Mouse (Mus musculus) left cerebral cortex, adult 9 months (tissue): ENCODE data around the gene Fndc7.
"Not testable (repeated sequence)": the region's sequence is repeated elsewhere in the genome, so short reads cannot be mapped to it uniquely, and the experiment has no call there.

ENCODE experiments used
- DNase-seq, 2 experiments: peaks; one replicate each; pipeline ENCODE4 v3.0.0; 2022; ENCODE audit warnings: low spot score in 2 of 2

The Fndc7 gene

GRCm38 (mm10) chr3:108855371-108855770 lies 34.4 kb downstream of the Fndc7 start:
- peak; percentile 85 to 92 for DNase-seq

GRCm38 (mm10) chr3:108853266-108853665 lies 36.5 kb downstream of the Fndc7 start:
- DNase-seq: no peak

GRCm38 (mm10) chr3:108851996-108852697 lies 37.7 kb downstream of the Fndc7 start:
- DNase-seq: no peak

GRCm38 (mm10) chr3:108851554-108851953 lies 38.3 kb downstream of the Fndc7 start:
- no peak for DNase-seq

- no peak for DNase-seq
Observed at GRCm38 (mm10) chr3:108851075-108851474, 38.7 kb downstream of the Fndc7 start.

GRCm38 (mm10) chr3:108850506-108850905 lies 39.3 kb downstream of the Fndc7 start:
- DNase-seq: no peak

GRCm38 (mm10) chr3:108846616-108847015 lies 43.2 kb downstream of the Fndc7 start:
- DNase-seq: no peak

GRCm38 (mm10) chr3:108844521-108844920 lies 45.3 kb downstream of the Fndc7 start:
- DNase-seq: no peak

- DNase-seq: no peak
Observed at GRCm38 (mm10) chr3:108844026-108844425, 45.8 kb downstream of the Fndc7 start.

- no peak for DNase-seq
Observed at GRCm38 (mm10) chr3:108840716-108841054, 49.1 kb downstream of the Fndc7 start.

- peak; percentile 95 to 99 for DNase-seq
Observed at GRCm38 (mm10) chr3:108840000-108840715, 49.6 kb downstream of the Fndc7 start, which contains the start of gene Stxbp3. Gene Stxbp3 (minus strand): TSS chr3:108840526.

GRCm38 (mm10) chr3:108839647-108839999 lies 50.2 kb downstream of the Fndc7 start:
- DNase-seq: no peak

- no peak for DNase-seq
Observed at GRCm38 (mm10) chr3:108838980-108839379, 50.8 kb downstream of the Fndc7 start.

GRCm38 (mm10) chr3:108836931-108837330 lies 52.9 kb downstream of the Fndc7 start:
- DNase-seq: no peak

- DNase-seq: not testable (repeated sequence)
Observed at GRCm38 (mm10) chr3:108833717-108834116, 56.1 kb downstream of the Fndc7 start.

- DNase-seq: no peak
Observed at GRCm38 (mm10) chr3:108831750-108832149, 58.1 kb downstream of the Fndc7 start.

- DNase-seq: no peak
Observed at GRCm38 (mm10) chr3:108830493-108830892, 59.3 kb downstream of the Fndc7 start.

- DNase-seq: no peak
Observed at GRCm38 (mm10) chr3:108815631-108816030, 74.2 kb downstream of the Fndc7 start.

GRCm38 (mm10) chr3:108810747-108811263 lies 79.0 kb downstream of the Fndc7 start:
- no peak for DNase-seq

GRCm38 (mm10) chr3:108805622-108806021 lies 84.2 kb downstream of the Fndc7 start:
- DNase-seq: peak in 1 of 2 experiments; percentile 14
